Mouse (Mus musculus) MEL (cell line): ENCODE data around the gene Slc29a3. TPM values are rescaled to one million over a fixed set of nuclear protein-coding genes. Genes with fewer than 3 reads are reported as not detected.

Experiments used
- DNase-seq: peaks from one replicate; pipeline ENCODE4 v3.0.0; 2011; ENCODE audit warnings: low read depth, low spot score
- H3K27ac ChIP-seq: 2 replicates; pipeline ENCODE4 v1.5.1; 2012; ENCODE audit warnings: low read depth, mild to moderate bottlenecking, control low read depth, low read length, moderate library complexity; ENCODE audit not compliant: control insufficient read depth
- H3K27me3 ChIP-seq, 2 experiments: fragments of 150-350 bp in 1 of 2; sonication (generic) in 1 of 2; 2 replicates each; pipeline ENCODE4 v1.6.1; 2012; ENCODE audit warnings: low read length in 2 of 2, mild to moderate bottlenecking in 2 of 2, improper control_type of control experiment in 1 of 2, moderate library complexity in 1 of 2; ENCODE audit not compliant: insufficient read depth in 2 of 2, control insufficient read depth in 1 of 2
- H3K36me3 ChIP-seq, 2 experiments: 2 replicates each; pipeline ENCODE4 v1.6.1; 2012 to 2014; ENCODE audit warnings: low read length in 2 of 2, improper control_type of control experiment in 1 of 2, inconsistent platforms in 1 of 2, mild to moderate bottlenecking in 1 of 2; ENCODE audit not compliant: insufficient read depth in 2 of 2, control insufficient read depth in 1 of 2
- H3K4me1 ChIP-seq, 2 experiments: fragments of 150-350 bp in 1 of 2; sonication (generic) in 1 of 2; 2 replicates each; pipeline ENCODE4 v1.6.1; 2012; ENCODE audit warnings: low read length in 2 of 2, improper control_type of control experiment in 1 of 2, mild to moderate bottlenecking in 1 of 2; ENCODE audit not compliant: insufficient read depth in 2 of 2, control insufficient read depth in 1 of 2
- H3K4me3 ChIP-seq, 2 experiments: fragments of 150-350 bp in 1 of 2; sonication (generic) in 1 of 2; 2 replicates each; pipeline ENCODE4 v1.5.1; 2012; ENCODE audit warnings: low read depth in 2 of 2, low read length in 2 of 2, mild to moderate bottlenecking in 2 of 2, moderate library complexity in 2 of 2, control low read depth in 1 of 2, improper control_type of control experiment in 1 of 2; ENCODE audit not compliant: control insufficient read depth in 1 of 2, insufficient read depth in 1 of 2
- H3K79me2 ChIP-seq: 2 replicates; pipeline ENCODE4 v1.6.1; 2012; ENCODE audit warnings: mild to moderate bottlenecking, low read length, moderate library complexity; ENCODE audit not compliant: control insufficient read depth, poor library complexity, insufficient read depth
- H3K9ac ChIP-seq: 2 replicates; pipeline ENCODE4 v1.6.1; 2012; ENCODE audit warnings: low read depth, mild to moderate bottlenecking, control low read depth, low read length, moderate library complexity; ENCODE audit not compliant: control insufficient read depth, poor library complexity, severe bottlenecking
- H3K9me3 ChIP-seq: fragments of 150-350 bp; sonication (generic); replicated peaks from 2 replicates; pipeline ENCODE4 v1.6.1; 2012; ENCODE audit warnings: mild to moderate bottlenecking, low read length, improper control_type of control experiment, moderate library complexity; ENCODE audit not compliant: insufficient read depth
- CHD1 ChIP-seq: IDR thresholded peaks from 2 replicates; pipeline ENCODE4 v1.6.1; 2012; ENCODE audit warnings: low read depth, mild to moderate bottlenecking, inconsistent platforms, low read length, improper control_type of control experiment
- CHD2 ChIP-seq: IDR thresholded peaks from 2 replicates; pipeline ENCODE4 v1.6.1; 2011; ENCODE audit warnings: low read length, improper control_type of control experiment
- CTCF ChIP-seq, 3 experiments: IDR thresholded peaks in 2 of 3; conservative IDR thresholded peaks in 1 of 3; 2 replicates each; pipeline ENCODE4 v1.5.1; 2011 to 2012; ENCODE audit warnings: low read length in 3 of 3, low read depth in 2 of 3, mild to moderate bottlenecking in 2 of 3, improper control_type of control experiment in 1 of 3, inconsistent platforms in 1 of 3, mixed read lengths in 1 of 3, moderate library complexity in 1 of 3; ENCODE audit not compliant: control insufficient read depth in 1 of 3, insufficient read depth in 1 of 3, poor library complexity in 1 of 3, severe bottlenecking in 1 of 3
- E2F4 ChIP-seq: IDR thresholded peaks from 2 replicates; pipeline ENCODE4 v1.6.1; 2011; ENCODE audit warnings: low read depth, low read length, improper control_type of control experiment, borderline replicate concordance
- ELF1 ChIP-seq: IDR thresholded peaks from 2 replicates; pipeline ENCODE4 v1.6.1; 2014; ENCODE audit warnings: low read depth, mild to moderate bottlenecking, inconsistent platforms, low read length, improper control_type of control experiment, moderate library complexity
- ETS1 ChIP-seq: IDR thresholded peaks from 2 replicates; pipeline ENCODE4 v1.6.1; 2012; ENCODE audit warnings: low read depth, mild to moderate bottlenecking, inconsistent platforms, low read length, improper control_type of control experiment, moderate library complexity
- GABPA ChIP-seq: IDR thresholded peaks from 2 replicates; pipeline ENCODE4 v1.6.1; 2012; ENCODE audit warnings: low read depth, mild to moderate bottlenecking, inconsistent platforms, low read length, improper control_type of control experiment, moderate library complexity
- GATA1 ChIP-seq: IDR thresholded peaks from 2 replicates; pipeline ENCODE4 v1.6.1; 2011; ENCODE audit warnings: low read depth, low read length, improper control_type of control experiment
- HCFC1 ChIP-seq: IDR thresholded peaks from 2 replicates; pipeline ENCODE4 v1.6.1; 2012; ENCODE audit warnings: low read depth, mild to moderate bottlenecking, inconsistent platforms, low read length, improper control_type of control experiment, moderate library complexity
- JUND ChIP-seq: IDR thresholded peaks from 2 replicates; pipeline ENCODE4 v1.6.1; 2011; ENCODE audit warnings: low read depth, mild to moderate bottlenecking, improper control_type of control experiment, low read length
- MAFK ChIP-seq: IDR thresholded peaks from 2 replicates; pipeline ENCODE4 v1.6.1; 2011; ENCODE audit warnings: low read depth, mild to moderate bottlenecking, low read length, improper control_type of control experiment, borderline replicate concordance
- MAX ChIP-seq: IDR thresholded peaks from 2 replicates; pipeline ENCODE4 v1.6.1; 2011; ENCODE audit warnings: low read length, improper control_type of control experiment
- MEF2A ChIP-seq: IDR thresholded peaks from 2 replicates; pipeline ENCODE4 v1.6.1; 2014; ENCODE audit warnings: low read depth, mild to moderate bottlenecking, inconsistent platforms, low read length, improper control_type of control experiment; ENCODE audit not compliant: poor library complexity, insufficient replicate concordance, severe bottlenecking; ENCODE audit errors: extremely low read depth
- NRF1 ChIP-seq: IDR thresholded peaks from 2 replicates; pipeline ENCODE4 v1.6.1; 2014; ENCODE audit warnings: low read depth, mild to moderate bottlenecking, inconsistent platforms, low read length, improper control_type of control experiment, moderate library complexity; ENCODE audit not compliant: poor library complexity, insufficient read depth, severe bottlenecking
- POLR2A ChIP-seq, 2 experiments: IDR thresholded peaks; 2 replicates each; pipeline ENCODE4 v1.6.1; 2011 to 2012; ENCODE audit warnings: low read length in 2 of 2, mild to moderate bottlenecking in 2 of 2, control low read depth in 1 of 2, improper control_type of control experiment in 1 of 2, low read depth in 1 of 2, moderate library complexity in 1 of 2; ENCODE audit not compliant: control insufficient read depth in 1 of 2, insufficient read depth in 1 of 2, poor library complexity in 1 of 2
- POLR2AphosphoS2 ChIP-seq: IDR thresholded peaks from 2 replicates; pipeline ENCODE4 v1.6.1; 2011; ENCODE audit warnings: low read length, improper control_type of control experiment
- POLR2AphosphoS5 ChIP-seq: IDR thresholded peaks from 2 replicates; pipeline ENCODE4 v1.6.1; 2012; ENCODE audit warnings: low read depth, borderline replicate concordance, mild to moderate bottlenecking, inconsistent platforms, low read length, moderate library complexity, mixed read lengths
- RAD21 ChIP-seq: IDR thresholded peaks from 2 replicates; pipeline ENCODE4 v1.6.1; 2011; ENCODE audit warnings: mild to moderate bottlenecking, low read depth, low read length, improper control_type of control experiment
- RCOR1 ChIP-seq: IDR thresholded peaks from 2 replicates; pipeline ENCODE4 v1.6.1; 2012; ENCODE audit warnings: low read depth, mild to moderate bottlenecking, inconsistent platforms, low read length, improper control_type of control experiment
- SIN3A ChIP-seq: IDR thresholded peaks from 2 replicates; pipeline ENCODE4 v1.6.1; 2012; ENCODE audit warnings: low read length, improper control_type of control experiment, inconsistent platforms
- SMC3 ChIP-seq: IDR thresholded peaks from 2 replicates; pipeline ENCODE4 v1.6.1; 2011; ENCODE audit warnings: low read depth, low read length, improper control_type of control experiment
- TBP ChIP-seq: IDR thresholded peaks from 2 replicates; pipeline ENCODE4 v1.8.0; 2011; ENCODE audit warnings: low read depth, low read length, improper control_type of control experiment
- TCF12 ChIP-seq: IDR thresholded peaks from 2 replicates; pipeline ENCODE4 v1.6.1; 2014; ENCODE audit warnings: low read depth, mild to moderate bottlenecking, inconsistent platforms, low read length, improper control_type of control experiment, moderate library complexity
- UBTF ChIP-seq: IDR thresholded peaks from 2 replicates; pipeline ENCODE4 v1.6.1; 2012; ENCODE audit warnings: low read depth, mild to moderate bottlenecking, inconsistent platforms, low read length, improper control_type of control experiment, moderate library complexity, borderline replicate concordance; ENCODE audit not compliant: insufficient read depth
- USF2 ChIP-seq, 2 experiments: IDR thresholded peaks; 2 replicates each; pipeline ENCODE4 v1.6.1; 2011 to 2012; ENCODE audit warnings: improper control_type of control experiment in 2 of 2, low read length in 2 of 2, borderline replicate concordance in 1 of 2, inconsistent platforms in 1 of 2, low read depth in 1 of 2, mild to moderate bottlenecking in 1 of 2; ENCODE audit not compliant: insufficient read depth in 1 of 2
- ZC3H11A ChIP-seq: IDR thresholded peaks from 2 replicates; pipeline ENCODE4 v1.6.1; 2012; ENCODE audit warnings: low read depth, mild to moderate bottlenecking, inconsistent platforms, low read length, improper control_type of control experiment
- ZKSCAN1 ChIP-seq: IDR thresholded peaks from 2 replicates; pipeline ENCODE4 v1.6.1; 2012; ENCODE audit warnings: low read depth, mild to moderate bottlenecking, inconsistent platforms, low read length, improper control_type of control experiment, moderate library complexity
- ZMIZ1 ChIP-seq: IDR thresholded peaks from 2 replicates; pipeline ENCODE4 v1.6.1; 2012; ENCODE audit warnings: low read depth, mild to moderate bottlenecking, inconsistent platforms, low read length, improper control_type of control experiment, moderate library complexity
- polyA plus RNA-seq, 2 experiments: library from polyadenylated mRNA; stranded (reverse) in 1 of 2; unstranded in 1 of 2; fragments of >175 nt in 1 of 2; fragments of >200 nt in 1 of 2; gene quantifications; 2 replicates each; pipeline versions ENCODE4 v1.2.1 to v1.2.4; 2012; ENCODE audit warnings: low replicate concordance in 2 of 2, low read depth in 1 of 2; ENCODE audit not compliant: insufficient read length in 2 of 2, insufficient read depth in 1 of 2, missing spikeins in 1 of 2
- total RNA-seq: library from RNA; depleted of rRNA; stranded (reverse); fragments of 300-350 nt; gene quantifications from 2 replicates; pipeline ENCODE4 v1.2.3, GENCODE M21; 2012

The Slc29a3 gene
- total and polyA plus RNA-seq, 3 experiments, result 2.4 to 46.0 (median 7.7) TPM

DNA sequence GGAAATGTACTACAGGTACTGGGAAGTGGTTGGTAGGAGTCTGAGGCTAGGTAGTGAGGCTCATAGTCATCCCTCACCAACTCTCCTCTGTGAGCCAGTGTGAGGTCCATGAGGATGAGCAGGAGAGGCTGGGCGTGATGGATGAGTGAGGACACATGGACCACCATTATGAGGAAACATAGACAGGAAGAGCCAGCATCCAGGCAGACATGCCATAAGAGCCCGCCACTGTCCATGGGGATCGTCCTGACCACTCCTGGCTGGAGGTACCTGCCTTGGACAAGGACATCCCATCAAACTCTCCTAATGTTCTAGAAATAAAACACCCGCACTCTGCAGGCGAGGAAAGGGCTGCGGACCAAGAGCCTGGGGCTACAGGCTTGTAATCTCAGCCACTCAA, 56.2 kb downstream of the Slc29a3 start, which contains the start of gene Cdh23:
Gene Cdh23 (minus strand): TSS at position 101 of the 400 bp plus-strand sequence.
- Histone ChIP-seq H3K79me2 (no peaks in the 10 kb centered on the region), H3K4me3 (no peak within 1 kb of the TSS), H3K9me3 (no peaks in the 10 kb centered on the region), H3K36me3 (no peaks in the 10 kb centered on the region), H3K4me1 (no peaks in the 10 kb centered on the region), H3K27me3 (no peaks in the 10 kb centered on the region), H3K27ac (no peak within 1 kb of the TSS), H3K9ac (no peak within 1 kb of the TSS)
- no peak for DNase-seq
- TF ChIP-seq MEF2A, result no peak
- TF ChIP-seq NRF1, result no peak
- no peak for TF ChIP-seq CHD2
- TF ChIP-seq TCF12, result no peak
- TF ChIP-seq ZKSCAN1, result no peak
- no peak for TF ChIP-seq UBTF
- TF ChIP-seq TBP, result no peak
- no peak for TF ChIP-seq MAFK
- TF ChIP-seq GABPA, result no peak
- no peak for TF ChIP-seq RAD21
- TF ChIP-seq SMC3, result no peak
- TF ChIP-seq SIN3A, result no peak
- TF ChIP-seq HCFC1, result no peak
- no peak for TF ChIP-seq E2F4
- no peak for TF ChIP-seq CTCF (IDR thresholded peaks at IDR 0.05 in 2 of 3, conservative IDR thresholded peaks at IDR 0.05 in 1 of 3; ENCODE audit: control insufficient read depth in 1 of 3, insufficient read depth in 1 of 3, low read depth in 2 of 3, low read length in 3 of 3, poor library complexity in 1 of 3, severe bottlenecking in 1 of 3)
- TF ChIP-seq ETS1, result no peak
- TF ChIP-seq GATA1, result no peak
- no peak for TF ChIP-seq POLR2AphosphoS2
- TF ChIP-seq ZC3H11A, result no peak
- TF ChIP-seq POLR2A (IDR thresholded peaks at IDR 0.05; ENCODE audit: control insufficient read depth in 1 of 2, insufficient read depth in 1 of 2, low read depth in 1 of 2, low read length in 2 of 2, poor library complexity in 1 of 2), result no peak

GRCm38 (mm10) chr10:60691671-60692390, 60.8 kb downstream of the Slc29a3 start:
- no peaks in the 10 kb centered on the region for H3K36me3 ChIP-seq
- no peaks in the 10 kb centered on the region for H3K79me2 ChIP-seq
- no peak overlapping the region for H3K9ac ChIP-seq
- no peaks in the 10 kb centered on the region for H3K4me1 ChIP-seq
- H3K27me3 ChIP-seq, result no peaks in the 10 kb centered on the region
- H3K9me3 ChIP-seq, result no peaks in the 10 kb centered on the region
- no peak overlapping the region for H3K4me3 ChIP-seq
- no peak overlapping the region for H3K27ac ChIP-seq
- DNase-seq, result no peak
- no peak for TF ChIP-seq USF2 (IDR thresholded peaks at IDR 0.05; ENCODE audit: borderline replicate concordance in 1 of 2, insufficient read depth in 1 of 2, low read depth in 1 of 2, low read length in 2 of 2)
- no peak for TF ChIP-seq POLR2AphosphoS2
- TF ChIP-seq MAX, result no peak
- TF ChIP-seq POLR2AphosphoS5, result no peak
- no peak for TF ChIP-seq ELF1
- no peak for TF ChIP-seq JUND
- TF ChIP-seq RAD21, result no peak
- TF ChIP-seq POLR2A (IDR thresholded peaks at IDR 0.05; ENCODE audit: control insufficient read depth in 1 of 2, insufficient read depth in 1 of 2, low read depth in 1 of 2, low read length in 2 of 2, poor library complexity in 1 of 2), result no peak
- no peak for TF ChIP-seq GABPA
- TF ChIP-seq ZMIZ1, result no peak
- TF ChIP-seq CHD1, result no peak
- no peak for TF ChIP-seq ETS1
- TF ChIP-seq SMC3, result no peak
- no peak for TF ChIP-seq NRF1
- no peak for TF ChIP-seq RCOR1
